Mouse (Mus musculus): ENCODE data around the gene Trim37.

DNA sequence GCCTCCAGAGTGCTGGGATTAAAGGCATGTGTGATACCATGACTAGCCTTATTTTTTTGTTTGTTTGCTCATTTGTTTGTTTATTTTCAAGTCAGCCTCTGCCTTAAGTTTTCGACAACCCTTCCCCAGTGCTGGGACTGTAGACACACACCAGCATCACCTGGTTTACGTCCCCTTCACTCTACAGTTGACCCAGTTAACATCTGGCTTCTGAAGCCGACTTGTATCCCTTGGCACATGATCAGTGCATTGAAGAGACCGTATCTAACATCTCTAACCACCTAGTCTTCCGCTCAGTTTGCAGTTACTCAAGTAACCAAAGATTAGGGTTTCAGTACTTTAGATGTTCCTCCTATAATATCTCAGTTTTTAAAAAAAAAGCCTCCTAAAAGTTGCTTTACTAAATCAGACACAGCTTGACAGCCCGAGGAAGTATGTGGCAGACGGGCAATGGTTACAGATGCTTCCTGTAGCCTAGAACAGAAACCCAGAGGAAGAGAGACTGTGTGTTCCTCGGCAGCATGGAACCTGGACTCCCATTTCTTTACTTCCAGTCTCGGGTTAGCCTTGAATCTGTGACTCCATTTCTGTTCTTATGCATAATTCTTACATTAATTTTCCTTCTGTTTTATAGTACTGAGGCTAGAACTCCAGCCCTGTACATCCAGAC lies 118.4 kb downstream of the Trim37 start:
- TF ChIP-seq KAT2A (IDR thresholded peaks at IDR 0.05; ENCODE audit: insufficient replicate concordance, low read length) = no peak
- TF ChIP-seq MYC (IDR thresholded peaks at IDR 0.05; ENCODE audit: low read depth, low read length) = no peak
- no peak for TF ChIP-seq SMC3 (IDR thresholded peaks at IDR 0.05; ENCODE audit: low read depth, low read length)
- no peak for TF ChIP-seq POLR2A (IDR thresholded peaks at IDR 0.05; ENCODE audit: low read depth, low read length)
- TF ChIP-seq JUND (conservative IDR thresholded peaks at IDR 0.05; ENCODE audit: low read depth, low read length) = no peak
- no peak for TF ChIP-seq CTCF (conservative IDR thresholded peaks at IDR 0.05 in 1 of 2, IDR thresholded peaks at IDR 0.05 in 1 of 2; ENCODE audit: low read depth in 2 of 2, low read length in 2 of 2)
- TF ChIP-seq USF1 (IDR thresholded peaks at IDR 0.05; ENCODE audit: low read depth, low read length) = no peak
- no peak for TF ChIP-seq E2F4 (IDR thresholded peaks at IDR 0.05; ENCODE audit: insufficient replicate concordance, low read depth, low read length)
- TF ChIP-seq HCFC1 (IDR thresholded peaks at IDR 0.05; ENCODE audit: low read depth, low read length) = no peak
- TF ChIP-seq ZC3H11A (IDR thresholded peaks at IDR 0.05; ENCODE audit: low read depth, low read length) = no peak
- TF ChIP-seq TCF12 (IDR thresholded peaks at IDR 0.05; ENCODE audit: low read depth, low read length) = no peak
- no peak for TF ChIP-seq EP300 (IDR thresholded peaks at IDR 0.05; ENCODE audit: low read length)
- TF ChIP-seq CHD2 (IDR thresholded peaks at IDR 0.05; ENCODE audit: low read length) = no peak
- no peak for TF ChIP-seq MEF2A (IDR thresholded peaks at IDR 0.05; ENCODE audit: borderline replicate concordance, low read depth, low read length)

Measured in CH12.LX (cell line).